ENCODE assay signal across 9 mouse cellular contexts in the genomic region with DNA sequence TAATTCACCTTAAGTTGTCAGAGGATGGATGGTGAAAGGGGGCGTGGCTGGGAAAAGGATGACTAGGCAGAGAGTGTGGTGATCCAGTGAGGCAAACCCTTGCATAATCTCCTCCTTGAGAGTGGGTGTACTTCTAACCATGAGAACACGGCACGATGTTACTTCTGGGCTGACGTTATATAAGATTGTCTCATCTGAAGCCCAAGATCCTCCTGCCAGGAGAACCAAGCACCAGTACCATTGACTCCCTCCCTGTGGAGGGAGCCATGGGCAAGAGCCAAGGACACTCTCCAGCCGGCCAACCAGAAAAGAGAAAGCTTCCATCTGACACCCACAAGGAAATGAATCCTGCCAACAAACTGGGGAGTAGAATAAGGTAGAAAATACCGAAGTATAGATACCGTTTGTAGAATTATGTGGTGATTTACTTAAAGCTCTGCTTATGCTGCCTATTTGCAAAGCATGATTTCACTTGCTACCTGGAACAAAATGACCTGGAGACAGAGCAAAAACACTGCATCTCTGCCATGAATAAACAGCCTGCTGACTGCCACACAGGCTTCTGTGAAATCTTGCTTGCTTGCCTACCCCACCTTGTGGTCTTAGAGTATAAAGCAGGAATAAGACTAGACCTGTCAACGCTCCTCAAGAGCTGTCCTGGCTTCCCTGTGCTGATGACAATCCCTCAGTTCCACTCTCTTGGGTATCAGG. TPM values are rescaled to one million over a fixed set of nuclear protein-coding genes. Genes with fewer than 3 reads are reported as not detected.
A peak's percentile ranks its signal among the peaks of the same experiment; 100 is the strongest.
DNase-seq lines count a peak whose midpoint lies in the region; ATAC-seq and TF ChIP-seq lines count a peak whose summit lies in the region.
"Had no signal": no experiment of that assay in that cellular context is flagged by ENCODE, and none has a peak within 500 bp of the region (broad histone marks: within the 10 kb centered on the region; RNA-seq: fewer than 3 reads in every experiment).

No protein-coding gene starts in this region.

- TF ChIP-seq CTCF in ES-Bruce4 (IDR thresholded peaks at IDR 0.05; ENCODE audit: low read depth, low read length), result peak; percentile 20
- peak; percentile 66 for TF ChIP-seq CTCF in lung, embryonic 14.5 days (IDR thresholded peaks at IDR 0.05; ENCODE audit: low read depth)

- no peak overlapping the region for H3K4me3 ChIP-seq in ES-Bruce4 (ENCODE audit: low read depth, low read length)
- no peak overlapping the region for H3K4me3 ChIP-seq in lung, embryonic 14.5 days (ENCODE audit: low read depth, low read length)
- no peak overlapping the region for H3K4me3 ChIP-seq in forebrain, embryonic 12.5 days (replicated peaks)
- H3K4me3 ChIP-seq: limb, embryonic 12.5 days had no signal

- TF ChIP-seq POLR2A in ES-Bruce4 (IDR thresholded peaks at IDR 0.05; ENCODE audit: insufficient read depth, low read length), result no peak

- DNase-seq in frontal cortex, adult 2 months (ENCODE audit: extremely low spot score in 1 of 2, low spot score in 1 of 2), result peak; percentile 79 to 80
- DNase-seq in frontal cortex, postnatal 10 days (ENCODE audit: low spot score in 2 of 2), result no peak
- peak; percentile 91 for DNase-seq in kidney, adult 9 months
- peak; percentile 57 for DNase-seq in lung, embryonic 14.5 days
- DNase-seq in right cerebral cortex, postnatal 25 days, result peak; percentile 70

- no peaks in the 10 kb centered on the region for H3K27me3 ChIP-seq in ES-Bruce4 (ENCODE audit: control insufficient read depth, insufficient read depth, low read length, poor library complexity, severe bottlenecking)
- no peaks in the 10 kb centered on the region for H3K27me3 ChIP-seq in lung, embryonic 14.5 days (ENCODE audit: insufficient read depth, low read length)
- peaks cover 10% of the 10 kb centered on the region for H3K27me3 ChIP-seq in forebrain, embryonic 12.5 days

- H3K9me3 ChIP-seq in ES-Bruce4 (replicated peaks; ENCODE audit: control insufficient read depth, insufficient read depth, low read length, poor library complexity, severe bottlenecking), result no peaks in the 10 kb centered on the region
- H3K9me3 ChIP-seq in lung, embryonic 14.5 days (ENCODE audit: low read depth, low read length), result no peaks in the 10 kb centered on the region
- no peaks in the 10 kb centered on the region for H3K9me3 ChIP-seq in forebrain, embryonic 12.5 days
- H3K9me3 ChIP-seq: limb, embryonic 12.5 days had no signal

- ATAC-seq in common myeloid progenitor, adult 5-6 weeks (replicated peaks; ENCODE audit: low read depth, poor library complexity, severe bottlenecking), result peak; percentile 82
- ATAC-seq in lung, embryonic 14.5 days (ENCODE audit: insufficient read depth), result no peak; the same call in 1 of the 2 replicates
- no peak for ATAC-seq in forebrain, embryonic 12.5 days (ENCODE audit: low FRiP score)

- no peak for TF ChIP-seq EP300 in ES-Bruce4 (IDR thresholded peaks at IDR 0.05; ENCODE audit: insufficient read depth, low read depth, low read length)

- H3K36me3 ChIP-seq in ES-Bruce4 (ENCODE audit: control insufficient read depth, insufficient read depth, low read length, poor library complexity, severe bottlenecking), result no peaks in the 10 kb centered on the region
- no peaks in the 10 kb centered on the region for H3K36me3 ChIP-seq in lung, embryonic 14.5 days (ENCODE audit: insufficient read depth)
- H3K36me3 ChIP-seq in forebrain, embryonic 12.5 days (replicated peaks), result no peaks in the 10 kb centered on the region
- H3K36me3 ChIP-seq: limb, embryonic 12.5 days had no signal

- no peaks in the 10 kb centered on the region for H3K4me1 ChIP-seq in ES-Bruce4 (ENCODE audit: control insufficient read depth, insufficient read depth, low read length)
- no peaks in the 10 kb centered on the region for H3K4me1 ChIP-seq in lung, embryonic 14.5 days (ENCODE audit: insufficient read depth)
- no peaks in the 10 kb centered on the region for H3K4me1 ChIP-seq in forebrain, embryonic 12.5 days
- H3K4me1 ChIP-seq: limb, embryonic 12.5 days had no signal

- H3K27ac ChIP-seq in ES-Bruce4 (ENCODE audit: insufficient read depth, low read length), result no peak overlapping the region
- no peak overlapping the region for H3K27ac ChIP-seq in lung, embryonic 14.5 days (ENCODE audit: low read depth)
- no peak overlapping the region for H3K27ac ChIP-seq in forebrain, embryonic 12.5 days
- H3K27ac ChIP-seq: limb, embryonic 12.5 days had no signal

- WGBS in lung, embryonic 14.5 days, result 25% methylated on average over 8 of the region's 8 CpGs
- 47% methylated on average over 8 of the region's 8 CpGs for WGBS in forebrain, embryonic 12.5 days

- no peak overlapping the region for H3K9ac ChIP-seq in ES-Bruce4 (ENCODE audit: low read depth, poor library complexity, severe bottlenecking)
- no peak overlapping the region for H3K9ac ChIP-seq in lung, embryonic 14.5 days
- H3K9ac ChIP-seq in forebrain, embryonic 12.5 days, result no peak overlapping the region
- H3K9ac ChIP-seq: limb, embryonic 12.5 days had no signal

- H3K4me2 ChIP-seq in lung, embryonic 14.5 days, result no peak overlapping the region
- H3K4me2 ChIP-seq in forebrain, embryonic 12.5 days, result no peak overlapping the region
- H3K4me2 ChIP-seq: limb, embryonic 12.5 days had no signal

RNA-seq across cellular contexts. Expression of a gene that starts 6.3 kb away (rescaled TPM):
- polyA plus RNA-seq in frontal cortex, adult 2 months (2012; rRNA removed), result 18.5 and 22.4 TPM in 2 replicates
- polyA plus RNA-seq in ES-Bruce4 (2011; ENCODE audit: insufficient read depth, insufficient read length, low read depth, missing spikeins), result 14.5 and 23.4 TPM in 2 replicates
- 1.5 and 3.0 TPM in 2 replicates for total RNA-seq in common myeloid progenitor, adult 5-6 weeks (2017)
- 0.77 and 0.83 TPM in 2 replicates for polyA plus RNA-seq in lung, embryonic 14.5 days (2014; fragmentation: Nextera tagmentation; extraction: Ambion mirVana)
- polyA plus RNA-seq in forebrain, embryonic 12.5 days (2016; fragmentation: Nextera tagmentation; extraction: Ambion mirVana), result 7.0 and 7.4 TPM in 2 replicates

RNA-seq across cellular contexts. Expression of a gene that starts 6.5 kb away (rescaled TPM):
- 0.78 and 1.4 TPM in 2 replicates for polyA plus RNA-seq in frontal cortex, adult 2 months (2012; rRNA removed)
- 13.1 and 15.2 TPM in 2 replicates for polyA plus RNA-seq in ES-Bruce4 (2011; ENCODE audit: insufficient read depth, insufficient read length, low read depth, missing spikeins)
- total RNA-seq in common myeloid progenitor, adult 5-6 weeks (2017), result not detected in 2 replicates
- polyA plus RNA-seq in lung, embryonic 14.5 days (2014; fragmentation: Nextera tagmentation; extraction: Ambion mirVana), result 2.2 and 3.2 TPM in 2 replicates
- polyA plus RNA-seq in forebrain, embryonic 12.5 days (2016; fragmentation: Nextera tagmentation; extraction: Ambion mirVana), result not detected in 2 replicates

RNA-seq across cellular contexts. Expression of a gene that starts 17.0 kb away (rescaled TPM):
- 1.4 and 6.3 TPM in 2 replicates for polyA plus RNA-seq in frontal cortex, adult 2 months (2012; rRNA removed)
- polyA plus RNA-seq in ES-Bruce4 (2011; ENCODE audit: insufficient read depth, insufficient read length, low read depth, missing spikeins), result not detected in 2 replicates
- not detected in 2 replicates for total RNA-seq in common myeloid progenitor, adult 5-6 weeks (2017)
- polyA plus RNA-seq in lung, embryonic 14.5 days (2014; fragmentation: Nextera tagmentation; extraction: Ambion mirVana), result not detected in 2 replicates
- polyA plus RNA-seq in forebrain, embryonic 12.5 days (2016; fragmentation: Nextera tagmentation; extraction: Ambion mirVana), result not detected in 2 replicates
- polyA plus RNA-seq: limb, embryonic 12.5 days had no signal

RNA-seq across cellular contexts. Expression of a gene that starts 19.3 kb away (rescaled TPM):
- 0.26 and 0.36 TPM in 2 replicates for polyA plus RNA-seq in frontal cortex, adult 2 months (2012; rRNA removed)
- not detected in 2 replicates for polyA plus RNA-seq in ES-Bruce4 (2011; ENCODE audit: insufficient read depth, insufficient read length, low read depth, missing spikeins)
- total RNA-seq in common myeloid progenitor, adult 5-6 weeks (2017), result not detected in 2 replicates
- 0.18 TPM in 1 of 2 replicates, not detected in the other for polyA plus RNA-seq in lung, embryonic 14.5 days (2014; fragmentation: Nextera tagmentation; extraction: Ambion mirVana)
- polyA plus RNA-seq in forebrain, embryonic 12.5 days (2016; fragmentation: Nextera tagmentation; extraction: Ambion mirVana), result 0.13 TPM in 1 of 2 replicates, not detected in the other
- polyA plus RNA-seq: limb, embryonic 12.5 days had no signal

RNA-seq across cellular contexts. Expression of a gene that starts 27.8 kb away (rescaled TPM):
- 0.13 and 0.16 TPM in 2 replicates for polyA plus RNA-seq in frontal cortex, adult 2 months (2012; rRNA removed)
- polyA plus RNA-seq in ES-Bruce4 (2011; ENCODE audit: insufficient read depth, insufficient read length, low read depth, missing spikeins), result not detected in 2 replicates
- 0.50 TPM in 1 of 2 replicates, not detected in the other for total RNA-seq in common myeloid progenitor, adult 5-6 weeks (2017)
- not detected in 2 replicates for polyA plus RNA-seq in lung, embryonic 14.5 days (2014; fragmentation: Nextera tagmentation; extraction: Ambion mirVana)
- not detected in 2 replicates for polyA plus RNA-seq in forebrain, embryonic 12.5 days (2016; fragmentation: Nextera tagmentation; extraction: Ambion mirVana)

Comparison
In these comparisons a context has a peak if more than half of its experiments do, and no peak if none do; other contexts are left out.
1. DNase-seq: peak in frontal cortex, adult 2 months (2 of 2), kidney, adult 9 months (single experiment), lung, embryonic 14.5 days (single experiment) and right cerebral cortex, postnatal 25 days (single experiment); none in frontal cortex, postnatal 10 days (0 of 2).